Mouse (Mus musculus) MEL (cell line): ENCODE results near the gene Dclk1.

ENCODE experiments used
- CHD2 ChIP-seq: IDR thresholded peaks from 2 replicates; pipeline ENCODE4 v1.6.1; 2011; ENCODE audit warnings: low read length, improper control_type of control experiment
- CTCF ChIP-seq, 3 experiments: IDR thresholded peaks in 2 of 3; conservative IDR thresholded peaks in 1 of 3; 2 replicates each; pipeline ENCODE4 v1.5.1; 2011 to 2012; ENCODE audit warnings: low read length in 3 of 3, low read depth in 2 of 3, mild to moderate bottlenecking in 2 of 3, improper control_type of control experiment in 1 of 3, inconsistent platforms in 1 of 3, mixed read lengths in 1 of 3, moderate library complexity in 1 of 3; ENCODE audit not compliant: control insufficient read depth in 1 of 3, insufficient read depth in 1 of 3, poor library complexity in 1 of 3, severe bottlenecking in 1 of 3
- EP300 ChIP-seq, 2 experiments: IDR thresholded peaks; 2 replicates each; pipeline ENCODE4 v1.6.1; 2011; ENCODE audit warnings: improper control_type of control experiment in 2 of 2, low read length in 2 of 2, low read depth in 1 of 2, mild to moderate bottlenecking in 1 of 2
- GATA1 ChIP-seq: IDR thresholded peaks from 2 replicates; pipeline ENCODE4 v1.6.1; 2011; ENCODE audit warnings: low read depth, low read length, improper control_type of control experiment
- KAT2A ChIP-seq: conservative IDR thresholded peaks from 2 replicates; pipeline ENCODE4 v1.6.1; 2012; ENCODE audit warnings: low read depth, low read length, improper control_type of control experiment, inconsistent platforms
- MAZ ChIP-seq: IDR thresholded peaks from 2 replicates; pipeline ENCODE4 v1.6.1; 2012; ENCODE audit warnings: low read depth, mild to moderate bottlenecking, inconsistent platforms, low read length, improper control_type of control experiment
- POLR2A ChIP-seq, 2 experiments: IDR thresholded peaks; 2 replicates each; pipeline ENCODE4 v1.6.1; 2011 to 2012; ENCODE audit warnings: low read length in 2 of 2, mild to moderate bottlenecking in 2 of 2, control low read depth in 1 of 2, improper control_type of control experiment in 1 of 2, low read depth in 1 of 2, moderate library complexity in 1 of 2; ENCODE audit not compliant: control insufficient read depth in 1 of 2, insufficient read depth in 1 of 2, poor library complexity in 1 of 2
- POLR2AphosphoS2 ChIP-seq: IDR thresholded peaks from 2 replicates; pipeline ENCODE4 v1.6.1; 2011; ENCODE audit warnings: low read length, improper control_type of control experiment
- SMC3 ChIP-seq: IDR thresholded peaks from 2 replicates; pipeline ENCODE4 v1.6.1; 2011; ENCODE audit warnings: low read depth, low read length, improper control_type of control experiment
- USF1 ChIP-seq: IDR thresholded peaks from 2 replicates; pipeline ENCODE4 v1.6.1; 2014; ENCODE audit warnings: low read depth, mild to moderate bottlenecking, inconsistent platforms, low read length, improper control_type of control experiment, moderate library complexity
- ZKSCAN1 ChIP-seq: IDR thresholded peaks from 2 replicates; pipeline ENCODE4 v1.6.1; 2012; ENCODE audit warnings: low read depth, mild to moderate bottlenecking, inconsistent platforms, low read length, improper control_type of control experiment, moderate library complexity
- ZMIZ1 ChIP-seq: IDR thresholded peaks from 2 replicates; pipeline ENCODE4 v1.6.1; 2012; ENCODE audit warnings: low read depth, mild to moderate bottlenecking, inconsistent platforms, low read length, improper control_type of control experiment, moderate library complexity

GRCm38 (mm10) chr3:55440342-55440741 is 198.2 kb downstream of the Dclk1 start:
- TF ChIP-seq EP300 (IDR thresholded peaks at IDR 0.05; ENCODE audit: low read depth in 1 of 2, low read length in 2 of 2) = no peak
- no peak for TF ChIP-seq POLR2A (IDR thresholded peaks at IDR 0.05; ENCODE audit: control insufficient read depth in 1 of 2, insufficient read depth in 1 of 2, low read depth in 1 of 2, low read length in 2 of 2, poor library complexity in 1 of 2)
- no peak for TF ChIP-seq CTCF (IDR thresholded peaks at IDR 0.05 in 2 of 3, conservative IDR thresholded peaks at IDR 0.05 in 1 of 3; ENCODE audit: control insufficient read depth in 1 of 3, insufficient read depth in 1 of 3, low read depth in 2 of 3, low read length in 3 of 3, poor library complexity in 1 of 3, severe bottlenecking in 1 of 3)
- no peak for TF ChIP-seq GATA1
- no peak for TF ChIP-seq KAT2A
- TF ChIP-seq USF1 = no peak
- no peak for TF ChIP-seq POLR2AphosphoS2
- no peak for TF ChIP-seq ZKSCAN1
- TF ChIP-seq ZMIZ1 = no peak
- TF ChIP-seq MAZ = no peak
- TF ChIP-seq SMC3 = no peak
- no peak for TF ChIP-seq CHD2
